Mouse (Mus musculus): ENCODE results near the gene Mpzl2.

DNA sequence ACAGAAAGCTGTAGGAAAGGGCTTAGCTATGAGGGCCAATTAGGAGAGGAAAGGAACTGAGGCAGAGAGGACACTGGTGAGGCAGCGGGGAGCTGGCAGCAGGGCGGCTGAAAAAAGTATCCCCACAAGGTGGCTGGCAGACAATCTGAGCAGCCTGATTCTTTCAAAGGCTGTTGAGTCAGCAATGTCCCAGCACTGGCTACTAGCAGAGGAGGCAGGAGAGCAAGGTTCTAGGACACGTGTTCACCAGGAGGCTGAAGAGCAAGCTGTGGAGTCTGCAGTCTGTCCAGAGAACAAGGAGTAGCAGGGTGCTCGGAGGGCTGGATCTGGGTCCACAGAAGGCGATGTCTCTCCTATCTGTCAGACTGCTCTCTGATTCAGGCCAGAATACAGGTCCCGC lies 40.4 kb upstream of the Mpzl2 start:
- TF ChIP-seq CTCF (IDR thresholded peaks at IDR 0.05; ENCODE audit: low read depth, low read length), result no peak
- TF ChIP-seq POLR2A (IDR thresholded peaks at IDR 0.05; ENCODE audit: insufficient read depth, low read length), result no peak
